Mouse (Mus musculus) adrenal gland, postnatal 25 days (tissue): ENCODE measurements around the gene Msmb. TPM values are rescaled to one million over a fixed set of nuclear protein-coding genes. Genes with fewer than 3 reads are reported as not detected.
"Not testable (repeated sequence)": the region's sequence is repeated elsewhere in the genome, so short reads cannot be mapped to it uniquely, and the experiment has no call there.

Source experiments
- DNase-seq: peaks from one replicate; pipeline ENCODE4 v3.0.0; 2021; ENCODE audit warnings: mixed read lengths
- total RNA-seq: library from RNA; stranded (reverse); gene quantifications from 2 replicates; pipeline ENCODE4 v1.2.3, GENCODE M21; 2021

Msmb gene
- total RNA-seq, 1 experiment from 2014 or later = not detected

DNA sequence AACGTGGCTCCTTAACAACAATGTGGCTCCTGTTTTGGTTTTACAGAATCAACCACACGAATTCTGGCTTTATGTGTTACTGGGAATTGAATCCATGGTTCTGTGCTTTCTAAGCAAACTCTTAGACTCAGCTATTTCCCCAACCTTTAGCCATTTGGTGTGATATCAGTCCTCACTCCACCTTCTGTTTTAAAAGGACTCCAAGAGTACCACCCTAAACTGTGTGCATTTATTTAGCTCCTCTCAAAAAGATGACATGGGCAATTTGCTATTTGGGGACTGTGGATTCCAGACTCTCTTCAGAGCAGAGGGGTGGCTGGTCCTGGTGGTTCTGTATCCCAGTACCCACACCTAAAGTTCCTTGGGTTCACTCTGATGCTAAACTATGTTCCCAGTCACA is 4.8 kb downstream of the Msmb start:
- DNase-seq = no peak

DNA sequence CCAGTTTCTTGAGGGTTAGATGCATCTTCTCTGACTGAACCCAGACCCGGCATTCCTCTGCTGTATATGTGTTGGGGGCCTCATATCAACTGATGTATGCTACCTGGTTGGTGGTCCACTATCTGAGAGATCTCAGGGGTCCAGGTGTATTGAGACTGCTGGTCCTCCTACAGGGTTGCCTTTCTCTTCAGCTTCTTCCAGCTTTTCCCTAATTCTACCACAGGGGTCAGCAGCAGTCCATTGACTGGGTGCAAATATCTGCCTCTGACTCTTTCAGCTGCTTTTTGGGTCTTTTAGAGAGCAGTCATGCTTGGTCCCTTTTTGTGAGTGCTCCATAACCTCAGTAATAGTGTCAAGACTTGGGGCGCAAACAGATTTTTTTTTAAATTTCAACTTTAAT is 9.0 kb downstream of the Msmb start:
- no peak for DNase-seq

DNA sequence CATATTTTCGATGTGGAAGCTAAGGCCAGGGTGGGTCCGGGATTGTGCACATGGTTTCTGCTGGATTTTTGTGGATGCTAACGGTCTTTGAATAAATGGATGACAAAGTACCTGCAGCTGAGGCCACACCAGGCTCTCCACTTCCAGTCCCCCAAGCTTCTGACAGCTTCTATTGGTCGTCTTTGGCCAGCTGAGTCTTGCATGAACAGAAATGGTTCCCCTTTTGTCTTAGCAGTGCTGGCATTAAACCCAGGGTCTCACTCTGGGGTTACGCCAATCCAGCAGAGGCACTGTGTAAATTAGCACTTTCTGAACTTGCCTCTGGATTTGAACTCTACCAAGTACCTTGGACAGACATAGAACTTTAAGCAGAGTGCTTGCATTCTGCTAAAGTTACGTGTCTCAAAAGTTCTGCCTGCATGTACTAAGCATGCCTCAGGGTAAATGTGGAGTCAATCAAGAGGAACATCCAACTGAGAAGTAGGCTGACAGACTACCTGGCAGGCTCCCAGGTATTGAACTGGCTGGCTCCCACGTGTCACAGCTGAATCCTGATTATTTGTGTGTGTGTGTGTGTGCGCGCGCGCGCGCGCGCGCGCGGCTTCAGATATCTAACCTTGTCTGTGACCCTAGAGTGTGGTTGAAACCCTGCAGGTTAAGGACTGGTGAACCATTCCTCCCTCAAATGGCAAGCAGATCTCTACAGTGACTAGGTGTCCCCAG is 10.6 kb downstream of the Msmb start:
- no peak for DNase-seq

DNA sequence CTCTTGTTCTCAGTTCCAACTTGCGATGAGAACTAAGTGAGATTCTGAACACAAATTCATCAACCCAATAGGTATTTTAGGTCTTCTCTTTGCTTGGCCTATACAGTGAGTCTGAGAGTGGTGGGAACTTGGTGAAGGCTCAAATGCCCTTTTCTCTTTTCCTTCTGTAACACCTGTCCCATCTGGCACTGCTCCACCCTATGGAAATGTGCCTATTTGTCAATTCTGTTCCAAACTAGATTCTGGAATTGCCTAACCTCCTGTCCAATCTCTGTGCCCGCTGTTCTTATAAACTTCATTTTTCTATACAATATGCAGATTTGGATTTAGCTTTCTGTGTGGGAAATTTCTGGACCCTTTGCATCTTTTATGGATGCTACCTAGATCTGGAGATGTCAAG is 11.3 kb downstream of the Msmb start:
- no peak for DNase-seq

DNA sequence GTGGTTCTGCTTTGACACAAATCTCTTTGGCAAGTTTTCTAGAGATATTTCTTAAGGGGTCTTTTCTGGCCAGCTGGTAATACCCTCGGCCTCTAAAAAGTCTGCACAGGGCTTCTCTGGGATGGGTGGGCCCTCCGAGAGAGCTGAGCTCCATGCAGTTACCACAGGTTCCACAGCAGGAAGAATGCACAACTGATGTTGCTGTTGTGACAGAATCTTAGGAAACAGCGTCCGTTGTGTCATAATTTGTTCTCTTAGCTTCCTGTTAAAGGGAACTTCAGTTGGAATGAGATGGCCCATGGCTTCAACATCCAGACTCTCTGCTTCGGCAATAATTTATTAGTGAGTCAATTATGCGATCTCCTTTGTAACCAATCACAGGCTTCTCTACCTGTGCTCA is 12.9 kb downstream of the Msmb start:
- DNase-seq = no peak

DNA sequence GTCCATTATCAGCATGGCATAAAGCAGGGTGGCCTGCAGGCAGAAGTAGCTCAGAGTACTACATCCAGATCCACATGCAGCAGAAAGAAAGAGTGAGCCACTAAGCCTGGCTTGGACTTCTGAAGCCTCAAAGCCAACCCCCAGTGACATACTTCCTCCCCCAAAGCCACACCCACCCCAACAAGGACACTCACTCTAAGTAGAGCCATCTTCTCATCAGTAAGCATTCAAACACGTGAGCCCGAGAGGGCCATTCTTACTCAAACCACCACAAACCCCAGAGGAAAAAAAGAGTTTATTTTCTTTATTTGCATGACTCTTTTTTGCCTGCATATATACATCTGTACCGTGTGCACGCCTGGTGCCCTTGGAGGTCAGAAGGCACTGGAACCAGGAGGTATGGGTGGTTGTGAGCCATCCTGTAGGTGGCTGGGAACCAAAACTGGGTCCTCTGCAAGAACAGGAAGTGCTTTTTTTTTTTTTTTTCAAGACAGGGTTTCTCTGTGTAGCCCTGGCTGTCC is 17.4 kb downstream of the Msmb start:
- no peak for DNase-seq

DNA sequence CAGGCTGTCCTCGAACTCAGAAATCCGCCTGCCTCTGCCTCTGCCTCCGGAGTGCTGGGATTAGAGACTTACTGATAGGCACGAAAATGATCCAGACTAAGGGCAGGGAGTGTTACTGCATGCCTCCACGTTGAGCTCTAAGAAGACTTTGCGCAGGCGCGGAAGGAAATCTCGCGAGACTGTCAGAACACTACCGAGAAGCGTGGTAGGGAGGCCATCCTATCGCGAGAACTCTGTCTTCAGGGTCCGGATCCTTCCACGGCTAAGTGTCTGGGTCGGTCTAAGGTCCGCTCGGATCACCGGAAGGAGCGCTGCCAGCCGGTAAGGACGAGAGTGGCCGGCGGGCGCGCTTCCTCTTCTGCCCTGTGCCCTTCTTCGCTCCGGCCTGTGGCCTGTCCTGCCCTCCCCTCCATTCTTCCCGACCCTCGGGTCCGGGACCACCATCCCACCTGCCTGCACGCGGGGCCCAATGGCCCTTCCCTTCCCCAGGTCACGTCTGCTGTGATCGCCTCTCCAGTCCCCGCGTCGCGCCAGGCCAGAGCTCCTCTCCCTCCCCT is 17.9 kb downstream of the Msmb start, which contains the start of gene Ncoa4:
TSS of gene Ncoa4 (plus strand) at position 176 of the 557 bp plus-strand sequence.
- DNase-seq = peak; percentile 98

DNA sequence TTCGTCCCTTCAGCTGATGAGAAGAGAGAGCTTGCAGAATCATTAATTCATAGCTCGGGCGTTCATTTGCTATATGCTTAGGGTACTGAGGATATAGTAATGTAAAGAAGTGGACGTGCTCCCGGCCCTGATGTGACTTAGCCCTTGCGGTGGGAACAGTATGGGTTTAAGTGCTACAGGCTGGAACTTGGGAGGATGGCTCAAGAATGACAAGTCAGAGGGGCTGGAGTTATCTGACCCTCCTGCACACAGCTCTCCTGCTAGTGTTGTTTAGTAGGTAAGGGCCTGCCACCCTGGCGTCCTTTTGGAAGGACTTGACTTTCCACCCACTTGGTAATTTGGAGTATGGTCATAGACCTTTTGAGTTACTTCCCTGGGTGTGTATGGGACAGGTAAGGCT is 18.7 kb downstream of the Msmb start:
- DNase-seq = no peak

DNA sequence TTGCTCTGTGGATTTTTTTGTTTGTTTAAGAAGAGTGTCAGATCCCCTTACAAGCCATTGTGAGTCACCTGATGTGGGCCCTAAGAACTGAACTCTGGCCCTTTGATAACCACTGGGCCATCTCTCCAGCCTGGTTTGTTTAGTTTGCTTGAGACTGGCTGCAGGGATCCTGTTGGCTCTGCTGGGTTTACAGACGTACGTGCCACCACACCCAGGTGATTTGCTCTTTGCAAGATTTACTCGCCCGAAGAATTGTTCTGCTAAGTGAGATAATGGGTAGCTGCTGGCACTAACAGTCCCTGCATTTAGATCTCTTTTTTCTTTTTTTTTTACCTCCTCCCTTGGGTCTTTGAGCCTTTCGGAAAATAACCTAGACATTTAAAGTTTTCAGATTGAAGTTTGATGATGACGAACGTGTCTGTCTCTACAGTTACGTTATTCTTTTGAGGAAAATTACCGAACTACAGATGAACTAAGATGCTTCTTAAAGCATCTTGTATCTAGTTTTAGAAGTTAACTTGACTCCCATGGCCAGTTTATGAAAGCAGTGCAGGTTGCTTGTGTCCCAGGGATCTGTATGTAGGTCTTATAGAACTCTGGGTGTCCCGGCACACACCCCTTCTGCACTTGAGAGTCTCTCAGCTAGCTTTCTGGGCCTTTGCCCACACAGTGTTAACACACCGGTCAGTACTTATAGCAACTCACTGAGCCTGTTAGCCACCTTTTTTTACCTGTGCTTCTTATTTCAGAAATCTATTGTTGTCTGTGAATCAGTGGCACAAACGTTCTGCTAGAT is 19.5 kb downstream of the Msmb start:
- no peak for DNase-seq

DNA sequence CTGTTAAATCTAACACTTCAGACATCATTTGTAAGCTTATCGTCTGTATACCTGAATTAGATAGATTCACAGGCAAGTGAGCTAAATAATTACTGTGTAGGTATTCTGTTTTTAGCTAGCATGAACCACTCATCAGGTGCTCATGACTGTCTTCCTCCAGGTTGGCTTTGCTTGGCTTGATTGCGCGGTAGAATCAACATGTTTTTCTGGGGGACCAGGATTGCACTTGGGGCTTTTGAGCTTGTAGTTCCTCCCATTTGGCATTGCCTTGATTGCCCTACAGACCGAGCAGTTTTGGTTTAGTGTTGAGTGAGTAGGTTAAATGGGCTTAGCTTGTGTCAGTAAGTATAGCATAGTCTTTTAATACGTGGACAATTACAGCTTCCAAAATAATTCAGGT is 20.4 kb downstream of the Msmb start:
- no peak for DNase-seq

DNA sequence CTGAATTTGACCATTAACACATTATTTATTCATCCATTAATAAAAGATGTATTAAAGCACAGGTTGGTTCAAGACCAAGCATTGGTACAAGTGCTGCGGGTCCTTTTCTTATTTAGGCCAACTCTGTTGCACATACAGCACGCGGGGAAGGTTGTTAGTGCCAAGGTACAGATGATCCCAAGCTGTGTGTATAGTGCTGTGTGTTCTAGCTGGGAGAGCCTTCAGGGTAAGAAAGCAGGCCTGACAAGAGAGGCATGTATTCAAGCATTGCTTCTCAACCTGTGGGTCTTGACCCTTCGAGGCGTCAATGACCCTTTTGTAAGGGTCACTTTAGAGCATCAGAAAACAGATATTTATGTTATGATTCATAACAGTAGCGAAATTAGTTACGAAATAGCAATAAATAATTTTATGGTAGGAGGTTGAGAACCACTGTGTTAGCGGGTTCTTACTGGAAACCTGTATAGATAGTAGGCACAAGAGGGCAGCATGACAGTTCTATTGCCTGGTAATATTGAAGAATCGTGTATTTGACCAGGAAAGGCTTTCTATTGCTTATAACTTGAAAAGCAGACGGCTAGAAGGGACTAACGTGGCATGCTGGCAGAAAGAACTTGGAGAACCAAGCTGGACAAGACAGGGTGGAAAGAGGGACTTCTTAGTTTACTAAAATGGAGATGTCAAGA is 21.5 kb downstream of the Msmb start:
- no peak for DNase-seq

DNA sequence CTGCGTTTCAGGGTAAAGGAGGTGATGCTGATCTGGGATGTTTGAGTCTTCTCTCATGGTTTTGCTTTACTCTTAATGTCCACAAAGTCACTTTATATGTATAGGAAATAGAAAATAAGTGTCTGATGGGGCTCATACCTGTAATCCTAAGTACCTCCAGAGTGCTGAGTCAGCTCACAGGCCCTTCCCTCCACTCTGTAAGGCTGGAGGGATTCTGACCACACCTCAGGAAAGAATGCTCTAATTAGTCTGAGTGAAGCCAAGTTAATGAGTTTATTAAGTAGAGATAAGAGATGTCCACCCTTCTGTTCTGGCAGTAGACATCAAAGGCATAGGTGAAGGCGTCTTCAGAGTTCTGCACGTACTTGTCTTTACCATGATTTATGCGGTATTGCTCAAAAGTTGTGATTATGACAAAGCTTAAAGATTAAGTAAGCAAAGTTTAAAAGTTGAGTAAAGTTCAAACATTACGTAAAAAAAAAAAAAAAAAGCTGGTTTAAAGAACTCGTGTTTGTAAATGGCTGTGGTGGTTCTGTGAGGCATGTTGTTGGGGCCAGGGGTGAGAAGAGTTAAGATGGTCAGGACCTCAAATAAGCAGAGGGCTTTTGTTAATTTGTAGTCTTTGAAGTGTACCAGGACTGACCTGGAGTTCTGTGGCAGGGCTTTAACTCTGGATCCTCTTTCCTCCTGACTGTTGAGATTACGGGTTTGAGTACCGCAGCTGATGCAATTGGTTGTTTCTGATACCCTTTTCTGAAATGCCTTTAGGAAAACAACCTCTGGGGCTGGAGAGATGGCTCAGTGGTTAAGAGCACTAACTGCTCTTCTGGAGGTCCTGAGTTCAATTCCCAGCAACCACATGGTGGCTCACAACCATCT is 22.6 kb downstream of the Msmb start:
- no peak for DNase-seq

DNA sequence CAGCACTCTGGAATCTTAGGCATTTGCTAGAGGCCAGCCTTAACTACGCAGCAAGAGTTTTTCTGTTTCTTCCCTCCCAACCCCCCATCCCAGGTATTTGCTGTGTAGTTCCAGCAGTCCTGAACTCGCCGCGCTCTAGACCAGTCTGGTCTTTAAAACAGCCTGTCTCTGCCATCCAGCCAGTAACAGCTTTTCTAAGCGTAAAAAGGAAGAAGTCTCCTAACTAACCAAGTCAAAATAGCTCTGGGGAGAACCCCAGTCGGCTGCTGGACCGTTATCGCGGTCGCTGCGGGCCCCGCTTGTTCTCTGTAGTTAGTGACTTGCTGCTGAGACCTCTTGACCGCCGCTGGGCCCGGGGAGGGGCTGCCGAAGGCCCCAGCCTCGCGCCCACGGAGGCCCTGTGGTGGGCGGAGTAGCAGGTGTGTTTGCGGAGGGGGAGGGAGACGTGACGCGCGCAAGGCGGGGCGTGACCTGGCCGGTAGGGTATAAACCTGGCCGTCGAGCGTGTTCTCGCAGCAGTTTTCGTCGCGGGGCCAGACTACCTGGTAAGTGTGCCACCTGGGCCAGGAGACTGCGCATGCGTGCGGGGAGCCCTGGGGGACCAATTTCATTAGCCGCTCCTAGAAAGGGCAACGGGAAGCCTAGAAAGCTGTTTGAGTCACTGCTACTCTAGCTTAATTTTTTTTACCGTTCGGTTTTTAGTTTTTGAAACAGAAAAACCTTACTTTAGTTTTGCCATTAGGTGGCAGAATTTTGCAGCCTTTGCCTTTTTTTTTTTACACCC is 23.6 kb downstream of the Msmb start:
- peak; percentile 74 for DNase-seq

DNA sequence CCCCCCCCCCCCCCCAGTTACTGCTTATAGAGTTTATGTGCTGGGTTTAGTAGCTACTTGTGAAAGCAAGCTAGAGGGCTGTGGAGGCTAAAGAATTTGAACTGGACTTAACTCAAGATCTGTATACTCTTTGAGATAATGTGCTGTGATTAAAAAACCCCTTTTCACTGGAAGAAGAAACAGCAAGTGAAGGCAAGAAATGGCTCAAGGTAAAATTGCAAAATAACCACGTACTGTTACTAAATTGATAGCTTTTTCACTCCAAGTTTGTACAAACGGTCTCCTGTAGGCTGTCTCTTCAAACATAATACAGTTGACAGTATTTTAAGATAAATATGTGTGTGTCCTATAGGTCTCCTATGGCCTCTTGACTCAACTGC is 24.2 kb downstream of the Msmb start:
- DNase-seq = no peak

DNA sequence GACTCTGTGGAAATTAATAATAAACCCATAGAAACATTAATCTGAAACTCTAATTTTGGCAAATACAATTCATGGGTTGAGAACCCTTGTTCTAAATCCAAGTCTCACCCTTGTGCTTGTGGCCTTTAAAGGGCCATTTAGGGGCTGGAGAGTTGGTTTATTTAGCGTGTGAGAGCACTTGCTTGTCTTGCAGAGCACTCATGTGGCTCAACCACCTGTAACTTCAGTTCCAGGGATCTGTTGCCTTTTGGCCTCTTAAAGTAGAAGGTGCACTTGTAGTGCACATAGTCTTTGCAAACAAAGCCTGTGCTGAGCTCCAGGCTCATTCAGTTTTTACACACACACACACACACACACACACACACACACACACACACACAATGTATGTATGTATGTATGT is 25.0 kb downstream of the Msmb start:
- no peak for DNase-seq

DNA sequence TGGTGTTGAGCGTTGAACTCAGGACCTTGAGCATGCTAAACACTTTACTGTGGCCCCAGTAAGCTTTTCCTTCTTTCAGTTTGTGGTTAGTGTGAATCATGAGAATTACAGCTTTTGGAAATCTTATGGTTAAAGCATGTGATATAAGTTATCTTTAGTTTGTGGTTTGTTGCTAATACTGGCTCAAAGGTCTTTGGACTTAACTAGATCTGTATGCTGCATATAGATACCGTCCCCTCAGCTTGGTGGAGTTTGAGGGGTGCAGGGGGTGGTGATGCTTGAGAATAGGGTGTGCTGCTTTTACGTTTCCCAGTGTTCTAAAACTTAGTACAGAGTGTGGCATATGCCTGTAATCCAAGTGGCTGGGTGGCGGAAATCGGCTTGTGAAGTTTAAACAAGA is 25.5 kb downstream of the Msmb start:
- DNase-seq = no peak

DNA sequence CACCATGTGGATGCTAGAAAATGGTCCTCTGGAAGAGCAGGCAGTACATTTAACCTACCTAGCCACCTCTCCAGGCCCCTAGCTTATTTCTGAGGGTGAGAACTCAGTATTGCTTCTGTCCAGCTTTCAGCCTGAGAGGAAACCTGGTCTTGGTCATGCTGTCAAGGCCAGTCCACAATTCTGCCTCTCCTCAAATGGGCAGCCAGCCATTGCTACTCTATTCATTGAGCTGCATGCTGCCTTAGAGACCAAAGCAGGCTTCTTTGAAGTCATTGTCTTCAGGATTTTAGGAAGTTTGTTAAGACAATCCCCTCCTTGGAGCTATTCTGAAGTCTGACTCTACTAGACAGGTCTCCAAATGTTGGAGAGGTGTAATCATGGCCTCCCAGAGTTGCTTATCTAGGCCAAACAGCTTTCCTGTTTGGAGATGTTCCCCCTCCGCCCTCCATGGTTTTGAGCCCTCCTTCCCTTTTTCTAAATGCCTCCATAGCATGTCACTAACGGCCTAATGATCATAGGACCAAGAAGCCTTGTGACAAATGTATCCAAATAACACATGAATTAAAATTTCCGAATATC is 26.9 kb downstream of the Msmb start:
- peak; percentile 22 for DNase-seq

DNA sequence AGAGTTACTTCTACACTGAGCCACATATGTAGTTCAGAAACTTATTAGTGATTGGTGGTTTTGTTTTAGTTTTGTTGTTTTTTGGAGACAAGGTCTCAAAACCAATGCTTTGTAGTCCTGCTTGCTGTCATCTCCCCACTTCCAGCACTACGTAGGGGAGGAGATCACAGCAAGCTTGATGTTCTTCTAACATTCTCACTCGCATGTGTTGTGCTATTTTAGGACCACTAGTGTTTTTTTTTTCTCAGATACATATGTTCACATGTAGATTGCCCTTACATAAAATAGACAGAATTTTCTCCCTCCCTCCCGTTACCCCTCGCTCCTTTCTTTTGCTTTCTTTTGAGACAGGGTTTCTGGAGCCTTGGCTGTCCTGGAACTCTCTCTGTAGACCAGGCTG is 28.3 kb downstream of the Msmb start:
- DNase-seq = no peak

DNA sequence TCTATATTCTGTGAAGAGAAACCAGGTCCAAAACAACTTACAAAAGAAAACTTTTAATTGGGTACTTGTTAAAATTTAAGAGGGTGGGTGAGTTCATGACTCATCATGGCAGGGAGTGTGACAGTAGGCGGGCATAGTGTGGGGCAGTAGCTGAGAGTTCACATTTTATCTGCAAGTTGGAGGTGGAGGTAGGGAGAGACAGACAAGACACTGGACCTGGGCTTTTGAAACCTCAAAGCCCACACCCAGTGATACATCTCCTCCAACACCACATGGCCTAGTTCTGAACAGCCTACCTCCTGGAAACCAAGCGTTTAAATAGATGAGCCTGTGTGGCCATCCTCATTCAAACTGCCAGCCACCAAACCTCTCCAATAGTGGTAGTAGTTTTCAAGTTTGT is 33.5 kb downstream of the Msmb start:
- no peak for DNase-seq

DNA sequence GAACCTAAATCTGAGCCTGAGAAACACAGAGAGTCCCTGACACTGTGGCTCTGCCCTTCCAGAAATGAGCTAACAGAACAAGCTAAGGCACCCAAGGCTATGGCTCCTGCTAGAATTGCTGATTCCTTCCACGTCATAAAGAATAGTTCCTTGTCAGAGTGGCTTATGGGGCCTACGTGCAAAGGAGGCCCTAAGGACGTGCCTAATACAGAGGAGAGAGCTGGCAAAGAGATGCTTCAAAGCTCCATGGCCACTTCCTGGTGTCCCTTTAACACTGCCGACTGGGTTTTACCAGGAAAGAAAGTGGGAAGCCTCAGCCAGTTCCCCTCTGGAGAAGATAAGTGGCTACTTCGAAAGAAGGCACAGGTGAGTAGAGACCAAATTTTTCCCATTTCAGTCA is 34.8 kb downstream of the Msmb start:
- DNase-seq = not testable (repeated sequence)
